Mouse (Mus musculus) adrenal gland, adult 18-20 months (tissue): ENCODE results near the gene Fbxw21. TPM values are rescaled to one million over a fixed set of nuclear protein-coding genes. Genes with fewer than 3 reads are reported as not detected.
"Not testable (repeated sequence)": the region's sequence is repeated elsewhere in the genome, so short reads cannot be mapped to it uniquely, and the experiment has no call there.

Experiments used
- DNase-seq, 2 experiments: peaks; one replicate each; pipeline ENCODE4 v3.0.0; 2021 to 2022; ENCODE audit warnings: low spot score in 2 of 2
- long read RNA-seq, 2 experiments: library from polyadenylated mRNA; stranded (forward); transcript quantifications; one replicate each; pipeline ENCODE4 v2.0.0; 2021
- total RNA-seq, 2 experiments: library from RNA; stranded (reverse); gene quantifications; 1 replicate in 1 of 2; 2 replicates in 1 of 2; pipeline ENCODE4 v1.2.3; 2021

Fbxw21 gene
- total RNA-seq: not detected
- long read RNA-seq, experiment 1: 0 reads
- long read RNA-seq, experiment 2: 0 reads

DNA sequence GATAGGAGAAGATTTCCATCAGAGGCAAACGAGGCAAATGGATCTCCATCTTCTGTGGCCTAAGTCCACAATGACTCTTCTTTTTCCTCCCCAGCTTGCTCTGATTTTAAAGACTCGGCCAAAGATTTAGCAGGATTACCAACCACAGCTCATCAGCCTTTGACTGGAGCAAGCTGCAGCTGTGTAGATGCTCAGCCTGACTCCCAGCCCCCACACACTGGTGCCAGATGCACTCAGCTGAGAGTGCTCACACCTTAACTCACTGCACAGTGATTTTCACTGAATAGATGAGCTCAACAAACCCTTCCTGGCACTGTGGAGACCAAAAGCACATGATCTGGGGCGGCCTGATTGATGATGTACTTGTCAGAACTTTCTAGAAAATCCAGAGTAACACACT is at the start of gene Fbxw21:
Fbxw21 (minus strand) TSS at position 101 of the 400 bp plus-strand sequence.
- no peak for DNase-seq

- DNase-seq: not testable (repeated sequence)
Observed at GRCm38 (mm10) chr9:109201347-109201746, 39.5 kb upstream of the Fbxw21 start.

GRCm38 (mm10) chr9:109200349-109200748 is 38.5 kb upstream of the Fbxw21 start:
- DNase-seq: no peak

GRCm38 (mm10) chr9:109199353-109199752 is 37.5 kb upstream of the Fbxw21 start:
- DNase-seq: no peak

- not testable (repeated sequence) for DNase-seq
Observed at GRCm38 (mm10) chr9:109195875-109196274, 34.0 kb upstream of the Fbxw21 start, which contains the start of gene Fbxw13. Gene Fbxw13, minus strand, starts transcription at chr9:109195975.

- DNase-seq: no peak
Observed at GRCm38 (mm10) chr9:109177208-109177607, 15.4 kb upstream of the Fbxw21 start.

DNA sequence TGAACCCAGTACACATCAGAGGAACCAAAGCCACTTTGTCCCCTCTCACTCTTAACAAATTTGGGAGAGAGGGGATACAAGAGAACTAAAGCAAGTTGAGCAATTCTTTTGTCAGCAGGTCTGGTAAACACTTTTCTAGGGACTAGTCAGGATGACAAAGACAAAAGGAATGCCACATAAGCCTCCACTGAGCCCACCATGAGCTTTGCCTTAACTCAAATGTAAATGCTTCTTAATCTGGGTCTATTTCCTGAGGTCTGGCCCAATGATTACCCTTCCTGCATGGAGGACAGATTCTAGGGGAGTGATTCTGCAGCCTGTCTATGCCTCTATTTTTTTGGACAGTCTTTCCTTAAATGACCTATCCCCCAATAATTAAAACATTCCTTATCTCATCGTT is 14.5 kb upstream of the Fbxw21 start:
- no peak for DNase-seq

GRCm38 (mm10) chr9:109167316-109167715 is 5.5 kb upstream of the Fbxw21 start:
- DNase-seq: no peak

DNA sequence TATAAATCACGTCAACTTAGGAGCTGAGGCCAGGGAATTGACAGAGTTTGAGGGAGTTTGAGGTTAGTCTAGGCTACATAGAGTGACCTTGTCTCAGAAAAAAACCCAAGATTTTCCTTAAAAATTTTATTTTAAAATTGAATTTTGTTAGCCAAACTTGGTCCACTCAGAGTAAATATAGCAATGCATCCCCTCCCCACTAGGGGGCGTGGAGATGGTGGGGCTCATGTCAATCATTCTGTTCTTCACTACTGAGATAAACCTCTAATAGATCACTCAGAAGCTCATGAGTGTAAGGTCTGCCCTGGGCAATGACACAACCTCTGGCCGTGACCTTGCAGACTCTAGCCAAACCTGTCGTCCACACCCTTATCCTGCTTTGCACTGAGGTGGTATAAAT is 21.4 kb downstream of the Fbxw21 start:
- not testable (repeated sequence) for DNase-seq

GRCm38 (mm10) chr9:109130076-109130475 is 31.8 kb downstream of the Fbxw21 start:
- no peak for DNase-seq

GRCm38 (mm10) chr9:109128211-109128610 is 33.6 kb downstream of the Fbxw21 start:
- no peak for DNase-seq

DNA sequence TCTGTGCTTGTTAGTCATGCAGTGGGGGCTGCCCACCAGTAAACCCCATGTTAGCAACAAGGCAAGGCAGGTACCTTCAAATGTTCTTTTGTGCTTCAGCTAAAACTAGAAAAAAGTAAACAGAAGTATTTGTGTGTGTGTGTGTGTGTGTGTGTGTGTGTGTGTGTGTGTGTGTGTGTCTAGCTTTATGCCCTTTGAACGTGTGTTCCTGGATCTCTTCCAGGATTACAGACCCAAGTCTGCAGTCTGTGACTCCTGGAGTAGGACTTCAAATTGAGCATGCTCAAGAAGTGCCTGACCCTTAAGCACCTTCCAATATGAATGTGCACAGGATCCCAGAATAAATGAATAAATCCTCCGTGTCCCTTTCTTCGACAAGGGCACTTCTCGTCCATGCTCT is 34.8 kb downstream of the Fbxw21 start:
- no peak for DNase-seq

GRCm38 (mm10) chr9:109125481-109125880 is 36.4 kb downstream of the Fbxw21 start:
- no peak for DNase-seq

DNA sequence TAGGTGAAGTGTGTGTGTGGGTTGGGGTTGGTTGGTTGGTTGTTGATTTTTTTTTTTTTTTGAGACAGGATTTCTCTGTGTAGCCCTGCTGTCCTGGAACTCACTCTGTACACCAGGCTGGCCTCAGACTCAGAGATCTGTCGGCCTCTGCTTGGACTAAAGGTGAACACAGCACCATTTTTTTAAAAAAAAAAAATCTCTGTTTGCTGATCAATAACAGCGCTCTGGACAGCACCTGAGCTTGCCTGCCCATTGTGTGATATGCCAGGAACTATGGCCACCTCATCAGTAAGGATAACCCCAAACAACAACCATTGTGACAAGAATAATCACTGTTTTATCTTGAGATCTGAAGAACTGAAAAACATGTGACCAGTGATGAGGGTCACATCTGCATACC is 36.8 kb downstream of the Fbxw21 start:
- no peak for DNase-seq

- no peak for DNase-seq
Observed at GRCm38 (mm10) chr9:109124164-109124563, 37.7 kb downstream of the Fbxw21 start.

DNA sequence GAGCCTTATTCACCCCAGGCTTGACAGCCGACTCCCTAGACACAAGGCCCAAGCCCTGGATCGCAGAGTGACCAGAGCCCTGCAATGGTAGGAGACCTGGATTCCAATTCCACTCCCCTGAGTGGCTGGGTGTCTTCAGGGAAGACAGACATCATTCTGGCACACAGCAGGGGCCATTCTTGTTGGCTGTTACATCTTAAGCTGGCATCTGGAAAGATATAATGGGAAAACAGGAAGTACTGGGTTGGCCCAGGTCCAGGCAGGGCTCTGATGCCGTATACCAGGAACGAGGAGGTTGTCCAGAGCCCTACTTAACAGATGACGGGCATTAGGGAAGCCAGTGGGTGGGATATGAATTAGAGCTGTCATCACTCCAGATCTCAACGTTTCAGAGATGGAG is 38.6 kb downstream of the Fbxw21 start:
- no peak for DNase-seq

GRCm38 (mm10) chr9:109122553-109123085 is 39.2 kb downstream of the Fbxw21 start:
- no peak for DNase-seq

DNA sequence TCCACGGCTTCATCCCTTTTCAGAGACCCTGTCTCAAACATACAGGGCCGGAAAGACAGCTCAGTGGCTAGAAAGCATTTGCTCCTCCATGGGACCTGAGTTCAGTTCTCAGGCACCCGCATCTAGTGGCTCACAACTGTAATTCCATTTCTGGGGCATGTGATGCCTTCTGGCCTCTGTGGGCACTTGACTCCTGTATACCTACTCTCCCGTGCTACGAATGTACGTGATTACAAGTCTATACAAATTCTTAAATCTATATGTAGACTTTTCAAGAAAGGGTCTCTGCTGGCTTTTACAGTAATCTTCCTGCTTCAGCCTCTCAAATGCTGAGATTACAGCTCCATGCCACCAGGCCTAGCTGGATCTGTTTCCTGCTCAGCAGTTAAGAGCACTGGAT is 40.9 kb downstream of the Fbxw21 start:
- no peak for DNase-seq

DNA sequence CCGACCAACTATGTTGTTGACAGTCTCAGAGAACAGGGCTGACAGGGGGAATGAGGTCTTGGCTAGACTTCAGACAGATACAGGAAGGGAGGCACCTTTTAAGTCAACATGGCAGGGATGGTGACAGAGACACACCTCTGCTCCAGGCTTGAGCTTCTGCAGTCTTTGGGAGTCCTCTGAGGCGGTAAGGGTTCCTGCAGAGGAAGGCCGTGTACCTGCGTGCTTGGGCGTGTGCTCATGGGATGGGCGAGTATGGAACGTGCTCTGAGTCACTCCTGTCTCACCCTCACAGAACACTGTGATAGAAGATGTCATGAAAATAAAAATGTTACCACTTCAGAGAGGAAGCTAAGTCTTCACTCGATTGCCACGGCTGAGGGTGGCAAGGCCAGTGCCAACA is 42.3 kb downstream of the Fbxw21 start:
- peak in 1 of 2 experiments; percentile 22 for DNase-seq

GRCm38 (mm10) chr9:109118106-109118505 is 43.7 kb downstream of the Fbxw21 start:
- DNase-seq: peak in 1 of 2 experiments; percentile 27

GRCm38 (mm10) chr9:109116205-109116604 is 45.6 kb downstream of the Fbxw21 start:
- DNase-seq: no peak

DNA sequence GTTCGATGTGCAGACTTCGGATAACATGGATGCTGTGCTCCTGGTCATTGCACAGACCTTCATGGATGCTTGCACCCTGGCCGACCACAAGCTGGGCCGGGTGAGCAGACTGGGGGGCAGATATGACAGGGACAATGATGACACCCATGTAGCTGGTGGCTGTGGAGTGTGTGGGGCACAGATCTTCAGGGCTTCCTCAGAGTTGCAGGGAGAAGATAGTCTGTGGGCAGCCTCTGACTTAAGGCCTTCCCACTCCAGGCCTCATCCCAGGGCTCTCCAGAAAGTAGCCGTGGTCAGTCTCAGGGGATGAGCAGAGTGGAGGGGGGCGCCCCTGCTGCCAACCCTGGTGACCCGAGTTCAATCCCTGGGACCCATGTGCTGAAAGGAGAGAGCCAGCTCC is 47.0 kb downstream of the Fbxw21 start:
- no peak for DNase-seq

DNA sequence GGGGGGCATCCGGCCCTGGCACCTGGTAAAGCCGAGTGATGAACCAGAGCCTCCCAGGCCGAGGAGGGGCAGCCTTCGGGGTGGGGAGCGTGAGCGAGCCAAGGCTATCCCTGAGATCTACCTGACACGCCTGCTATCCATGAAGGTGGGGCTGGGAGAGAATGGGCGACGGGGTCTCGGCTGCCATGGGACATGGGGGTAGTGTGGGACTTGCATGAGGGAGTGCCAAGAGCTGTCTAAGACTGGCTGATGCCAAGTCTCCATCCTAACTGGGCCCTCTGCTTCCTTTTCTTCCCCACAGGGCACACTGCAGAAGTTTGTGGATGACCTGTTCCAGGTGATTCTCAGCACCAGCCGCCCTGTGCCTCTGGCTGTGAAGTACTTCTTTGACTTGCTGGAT is 47.6 kb downstream of the Fbxw21 start:
- DNase-seq: peak in 1 of 2 experiments; percentile 17
